Mouse (Mus musculus) gastrocnemius, adult 8-10 months (tissue): ENCODE results near the gene Sox15. TPM values are rescaled to one million over a fixed set of nuclear protein-coding genes. Genes with fewer than 3 reads are reported as not detected.
"Not testable (repeated sequence)": the region's sequence is repeated elsewhere in the genome, so short reads cannot be mapped to it uniquely, and the experiment has no call there.

ENCODE experiments used
- DNase-seq, 2 experiments: peaks; one replicate each; pipeline ENCODE4 v3.0.0; 2022; ENCODE audit warnings: low spot score in 2 of 2
- total RNA-seq, 4 experiments: library from RNA; stranded (reverse); gene quantifications; 2 replicates each; pipeline ENCODE4 v1.2.4; 2022

Sox15 gene
- total RNA-seq, result not detected

DNA sequence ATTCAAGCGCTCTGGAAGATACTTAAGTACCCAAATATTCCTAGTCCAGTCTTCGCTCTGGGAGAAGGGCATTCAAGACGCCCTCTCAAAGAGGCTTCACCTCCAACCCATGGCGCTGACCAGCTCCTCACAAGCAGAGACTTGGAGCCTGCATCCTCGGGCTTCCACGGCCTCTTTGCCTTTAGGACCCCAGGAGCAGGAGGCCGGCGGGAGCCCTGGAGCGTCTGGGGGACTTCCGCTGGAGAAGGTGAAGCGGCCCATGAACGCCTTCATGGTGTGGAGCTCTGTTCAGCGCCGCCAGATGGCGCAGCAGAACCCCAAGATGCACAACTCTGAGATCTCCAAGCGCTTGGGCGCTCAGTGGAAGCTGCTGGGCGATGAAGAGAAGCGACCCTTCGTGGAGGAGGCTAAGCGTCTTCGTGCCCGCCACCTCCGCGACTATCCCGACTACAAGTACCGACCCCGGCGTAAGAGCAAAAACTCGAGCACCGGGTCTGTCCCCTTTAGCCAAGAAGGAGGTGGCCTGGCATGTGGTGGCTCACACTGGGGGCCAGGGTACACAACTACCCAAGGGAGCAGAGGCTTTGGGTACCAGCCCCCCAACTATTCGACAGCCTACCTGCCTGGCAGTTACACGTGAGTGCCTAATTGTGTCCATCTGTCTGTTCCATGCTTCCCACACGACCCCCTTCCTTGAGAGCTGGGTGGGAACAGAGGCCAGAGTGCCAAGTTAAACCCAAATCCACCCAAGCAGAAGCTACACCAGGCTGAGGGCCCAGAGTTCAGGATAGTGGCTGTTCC lies at the start of gene Sox15:
TSS of gene Sox15 (plus strand) at position 51 of the 801 bp plus-strand sequence.
- DNase-seq, result no peak

DNA sequence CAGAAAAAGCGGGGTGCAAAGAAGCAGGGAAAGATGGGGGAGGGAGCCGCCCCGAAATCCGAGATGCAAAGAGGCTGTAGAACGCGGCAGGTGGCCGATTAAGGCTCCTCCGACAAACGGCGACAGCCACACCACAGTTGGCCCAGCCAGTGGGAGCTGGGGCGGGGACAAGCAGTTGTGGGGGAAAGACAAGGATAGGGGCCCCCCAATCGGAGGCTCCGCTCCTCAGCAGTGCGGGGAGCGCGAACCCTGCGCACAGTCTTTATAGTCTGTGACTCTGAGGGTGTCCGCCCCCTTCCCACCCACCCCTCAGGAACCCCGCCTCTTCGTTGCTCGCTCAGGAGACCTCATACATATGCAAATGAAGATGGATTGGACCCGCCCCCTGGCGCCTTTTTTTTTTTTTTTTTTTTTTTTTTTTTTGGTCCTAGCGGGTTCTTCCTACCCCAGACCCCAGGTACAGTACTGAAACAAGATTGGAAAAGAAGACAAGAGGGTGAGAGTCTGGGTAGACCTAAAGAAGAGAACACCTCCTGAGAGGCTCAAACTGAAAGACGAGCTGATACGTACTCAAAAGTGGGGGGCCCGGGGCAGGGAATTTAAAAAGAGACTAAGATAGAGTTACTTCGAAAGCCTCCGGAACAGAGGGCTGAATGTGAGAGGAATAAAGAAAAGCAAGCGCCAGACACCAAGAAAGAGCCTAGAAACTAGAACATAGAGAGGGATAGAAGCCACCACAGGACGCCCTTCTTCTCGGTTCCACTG lies 49.2 kb upstream of the Sox15 start, which contains the start of gene Atp1b2:
TSS of gene Atp1b2 (minus strand) at position 217 of the 765 bp plus-strand sequence.
- peak; percentile 41 to 74 for DNase-seq

DNA sequence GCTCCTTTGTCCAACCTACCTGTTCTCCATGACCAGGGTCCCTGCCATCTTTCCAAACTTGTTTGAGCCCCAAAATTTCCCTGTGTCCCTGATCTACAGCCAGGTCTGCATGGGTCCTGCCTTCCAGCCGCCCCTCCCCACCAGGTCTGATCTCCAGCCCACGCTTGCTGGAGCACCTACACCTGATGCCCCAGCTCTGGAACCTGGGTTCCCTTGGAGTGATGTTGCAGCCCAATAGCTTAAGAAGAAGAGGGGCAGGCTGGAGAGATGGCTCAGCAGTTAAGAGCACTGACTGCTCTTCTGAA lies 48.7 kb upstream of the Sox15 start:
- no peak for DNase-seq

GRCm38 (mm10) chr11:69606832-69607231 lies 48.3 kb upstream of the Sox15 start:
- DNase-seq, result no peak

GRCm38 (mm10) chr11:69608525-69608924 lies 46.6 kb upstream of the Sox15 start:
- DNase-seq, result no peak

DNA sequence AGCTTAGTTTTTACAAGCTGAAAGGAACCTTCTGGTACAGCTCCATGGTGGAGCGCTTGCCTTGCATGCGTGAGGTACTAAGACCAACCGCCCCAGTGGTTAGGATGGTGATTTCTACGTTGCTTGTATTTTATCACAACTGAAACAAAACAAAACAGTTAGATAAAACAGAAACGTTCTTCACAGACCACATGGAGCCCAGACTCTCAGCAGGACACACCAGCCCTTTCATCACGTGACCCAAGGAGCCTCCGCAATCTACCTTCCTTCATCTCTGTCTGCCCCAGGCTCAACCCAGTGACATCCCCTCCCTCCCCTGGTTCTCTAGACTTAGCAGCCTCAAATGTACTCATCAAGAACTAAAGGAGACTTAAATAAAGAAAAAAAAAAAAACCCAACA lies 45.7 kb upstream of the Sox15 start:
- DNase-seq, result no peak

DNA sequence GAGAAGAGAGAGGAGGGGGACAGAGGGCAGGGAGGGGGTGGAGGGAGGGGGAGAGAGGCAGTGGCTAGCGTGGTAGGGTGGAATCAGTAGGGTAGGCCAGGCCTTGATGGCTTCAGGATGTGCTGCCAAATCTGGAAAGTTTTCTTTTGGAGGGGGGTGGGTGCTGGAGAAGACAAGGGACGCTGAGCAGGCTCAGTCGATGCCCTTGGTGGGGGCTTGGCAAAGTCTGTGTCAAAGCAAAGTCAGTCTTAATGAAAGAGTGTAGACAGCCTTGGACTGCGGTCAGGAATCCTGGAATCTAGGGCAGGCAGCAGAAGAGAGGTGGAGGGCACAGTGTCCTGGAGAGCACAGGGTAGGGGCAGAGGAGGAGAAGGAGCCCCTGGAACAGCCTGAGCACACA lies 44.2 kb upstream of the Sox15 start:
- DNase-seq, result no peak

DNA sequence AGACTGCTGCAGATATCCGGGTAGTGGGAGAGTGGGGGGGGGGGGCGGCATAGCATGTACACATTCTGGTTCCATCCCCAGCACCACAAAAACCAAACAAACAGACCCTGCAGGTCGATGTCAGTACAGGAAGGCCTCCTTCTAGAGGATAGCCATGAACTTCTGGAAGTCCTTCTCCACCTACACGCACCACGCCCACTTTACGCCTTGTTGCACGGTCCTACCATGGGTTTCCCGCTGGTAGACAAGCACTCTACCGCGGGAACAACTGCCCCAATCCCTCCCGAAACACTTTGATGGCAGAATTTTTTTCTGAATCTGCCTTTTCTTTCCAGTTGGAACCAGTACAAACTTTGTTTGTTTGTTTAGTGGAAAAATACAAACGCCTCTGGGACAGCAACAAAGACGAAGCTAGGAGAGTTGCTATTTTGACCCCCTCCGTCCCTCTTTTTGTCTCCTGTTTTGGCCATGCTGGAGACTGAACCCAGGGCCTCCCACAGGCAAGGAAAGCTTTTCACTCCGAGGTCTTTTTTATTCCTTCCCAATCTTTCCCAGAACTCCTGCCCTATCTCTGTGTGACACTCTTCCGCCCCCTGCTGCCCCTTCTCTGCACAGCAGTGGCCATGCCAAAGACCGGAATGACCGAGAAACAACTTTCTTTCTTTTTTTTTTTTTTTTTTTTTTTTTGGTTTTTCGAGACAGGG lies 41.4 kb upstream of the Sox15 start:
- peak; percentile 81 to 83 for DNase-seq

GRCm38 (mm10) chr11:69614257-69614588 lies 40.9 kb upstream of the Sox15 start:
- DNase-seq, result not testable (repeated sequence)

- no peak for DNase-seq
Measured at GRCm38 (mm10) chr11:69616781-69617180, 38.3 kb upstream of the Sox15 start.

GRCm38 (mm10) chr11:69617805-69618204 lies 37.3 kb upstream of the Sox15 start, which contains the start of gene Shbg:
Gene Shbg (minus strand): TSS chr11:69617905.
- DNase-seq, result no peak

GRCm38 (mm10) chr11:69620394-69621081 lies 34.6 kb upstream of the Sox15 start:
- no peak for DNase-seq

- DNase-seq, result no peak
Measured at GRCm38 (mm10) chr11:69621571-69622268, 33.4 kb upstream of the Sox15 start, which contains the start of gene Sat2. Gene Sat2 (plus strand): TSS chr11:69622024.

- no peak for DNase-seq
Measured at GRCm38 (mm10) chr11:69622406-69622805, 32.7 kb upstream of the Sox15 start.

DNA sequence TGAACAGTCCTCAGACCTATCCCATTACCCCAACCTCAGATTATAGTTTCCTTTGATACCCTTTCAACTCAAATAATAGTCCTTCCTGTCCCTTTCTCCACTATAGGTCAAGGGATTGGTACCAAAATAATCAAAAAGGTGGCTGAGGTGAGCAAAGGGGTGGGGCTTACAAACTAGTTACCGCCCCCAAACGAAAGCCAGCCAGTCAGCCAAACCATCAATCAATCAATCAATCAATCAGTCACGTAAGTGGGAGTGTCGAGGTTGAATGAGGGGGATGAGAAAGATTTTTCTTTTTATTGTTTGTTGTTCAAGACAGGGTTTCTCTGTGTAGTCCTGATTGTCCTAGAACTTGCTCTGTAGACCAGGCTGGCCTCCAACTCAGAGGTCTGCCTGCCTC lies 32.1 kb upstream of the Sox15 start:
- DNase-seq, result no peak

GRCm38 (mm10) chr11:69624339-69624738 lies 30.8 kb upstream of the Sox15 start:
- not testable (repeated sequence) for DNase-seq

DNA sequence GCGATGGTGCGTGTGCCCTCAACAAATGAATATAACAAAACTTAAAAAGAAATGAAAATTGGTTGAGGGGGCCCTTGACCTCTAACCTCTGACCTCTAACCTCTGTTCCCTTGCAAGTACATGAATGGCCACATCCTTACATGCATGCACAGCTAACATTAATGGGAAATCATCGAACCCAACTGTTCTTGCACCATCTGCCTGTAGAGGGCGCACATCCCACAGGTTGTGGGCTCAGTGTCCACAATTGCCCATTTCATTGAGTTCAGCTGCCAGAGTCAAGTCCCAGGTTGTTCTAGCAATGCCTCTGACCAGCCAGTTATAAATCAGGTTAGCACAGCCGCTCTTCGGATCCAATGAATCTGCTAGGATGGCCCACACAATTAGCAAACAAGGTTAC lies 26.8 kb upstream of the Sox15 start:
- DNase-seq, result peak in 1 of 2 experiments; percentile 46

DNA sequence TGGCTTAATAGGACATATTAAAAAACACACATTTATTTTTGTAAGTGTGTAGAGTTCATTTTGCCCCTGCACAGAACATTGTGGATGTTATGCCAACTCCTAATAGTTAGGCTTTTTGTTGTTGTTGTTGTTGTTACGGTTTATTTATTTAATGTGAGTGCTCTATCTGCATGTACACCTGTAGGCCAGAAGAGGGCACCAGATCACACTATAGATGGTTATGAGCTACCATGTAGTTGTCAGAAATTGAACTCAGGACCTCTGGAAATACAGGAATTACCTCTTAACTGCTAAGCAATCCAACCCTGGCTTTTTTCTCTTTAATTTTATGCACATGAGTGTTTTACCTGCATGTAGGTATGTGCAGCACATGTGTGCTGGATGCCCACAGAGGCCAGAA lies 25.3 kb upstream of the Sox15 start:
- DNase-seq, result no peak

DNA sequence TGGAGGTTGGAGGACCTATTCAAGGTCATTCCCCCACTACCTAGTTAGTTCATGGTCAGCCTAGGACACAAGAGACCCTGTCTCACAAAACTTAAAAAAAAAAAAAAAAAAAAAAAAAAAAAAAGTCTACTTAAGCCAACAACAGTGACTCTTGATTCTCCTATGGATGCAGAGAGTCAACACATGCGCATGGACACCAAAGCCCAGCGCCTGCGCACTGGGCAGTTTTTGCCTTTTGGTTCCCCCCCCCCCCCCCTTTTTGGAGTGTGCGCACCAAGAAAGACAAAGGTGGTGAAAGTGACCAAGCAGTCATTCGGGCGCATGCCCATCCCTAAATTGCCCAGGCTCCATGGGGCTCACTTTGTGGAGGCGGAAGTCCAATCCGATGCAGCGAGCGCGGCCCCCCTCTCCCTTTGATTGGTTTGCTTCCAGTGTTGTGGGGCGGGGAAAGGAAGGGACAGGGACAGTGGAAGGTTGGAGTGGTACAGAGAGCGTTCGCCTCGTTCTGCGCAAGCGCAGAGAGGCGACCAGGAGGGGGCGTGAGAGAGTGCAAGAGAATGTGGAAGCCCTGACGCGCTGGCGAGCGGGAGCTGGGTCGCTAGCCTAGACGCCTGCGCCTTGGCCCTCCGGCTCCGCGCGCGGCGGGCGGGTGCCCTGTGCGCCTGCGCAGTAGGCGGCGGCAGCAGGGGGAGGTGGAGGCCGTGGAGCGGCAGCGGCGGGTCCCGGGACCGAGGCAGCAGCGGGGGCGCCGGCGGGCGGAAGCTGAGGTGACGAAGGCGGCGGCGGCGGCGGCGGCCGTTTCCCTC lies 22.6 kb upstream of the Sox15 start, which contains the start of gene Fxr2:
TSS of gene Fxr2 (plus strand) at position 707 of the 806 bp plus-strand sequence.
- DNase-seq, result peak; percentile 100
